Mouse (Mus musculus): Measurements from ENCODE around the gene Slc32a1.

GRCm38 (mm10) chr2:158590495-158590894, 20.1 kb upstream of the Slc32a1 start:
- no peak for TF ChIP-seq CTCF (conservative IDR thresholded peaks at IDR 0.05; ENCODE audit: low read length)
- TF ChIP-seq NANOG (IDR thresholded peaks at IDR 0.05; ENCODE audit: borderline replicate concordance, low read length), result no peak
- no peak for TF ChIP-seq POU5F1 (IDR thresholded peaks at IDR 0.05; ENCODE audit: borderline replicate concordance, low read length)
